Mouse (Mus musculus) lung, embryonic 16.5 days (tissue): ENCODE results near the gene March2. TPM values are rescaled to one million over a fixed set of nuclear protein-coding genes. Genes with fewer than 3 reads are reported as not detected.
A peak's percentile ranks its signal among the peaks of the same experiment; 100 is the strongest.

ENCODE experiments used
- ATAC-seq: fragments of 200-750 bp; cut with Nextera tagmentation; 2 replicates; pipeline ENCODE4 v1.8.0; 2017; ENCODE audit warnings: low read depth, mild to moderate bottlenecking, moderate library complexity
- H3K27ac ChIP-seq: fragments of 300-500 bp; sonication (generic); 2 replicates; pipeline ENCODE4 v1.5.1; 2014; ENCODE audit warnings: mild to moderate bottlenecking, control low read depth, low read length
- H3K27me3 ChIP-seq: fragments of 300-500 bp; sonication (generic); 2 replicates; pipeline ENCODE4 v1.6.1; 2014; ENCODE audit warnings: low read depth, low read length, mixed read lengths; ENCODE audit not compliant: control insufficient read depth, insufficient read depth
- H3K36me3 ChIP-seq: fragments of 300-500 bp; sonication (generic); 2 replicates; pipeline ENCODE4 v1.6.1; 2014; ENCODE audit warnings: low read length; ENCODE audit not compliant: control insufficient read depth, insufficient read depth
- H3K4me1 ChIP-seq: fragments of 300-500 bp; sonication (generic); replicated peaks from 2 replicates; pipeline ENCODE4 v1.6.1; 2014; ENCODE audit warnings: low read length, mixed read lengths; ENCODE audit not compliant: control insufficient read depth, insufficient read depth
- H3K4me2 ChIP-seq: fragments of 300-500 bp; sonication (generic); 2 replicates; pipeline ENCODE4 v1.6.1; 2014; ENCODE audit warnings: low read depth, low read length, control low read depth
- H3K4me3 ChIP-seq: fragments of 300-500 bp; sonication (generic); 2 replicates; pipeline ENCODE4 v1.5.1; 2014; ENCODE audit warnings: mild to moderate bottlenecking, low read length, control low read depth
- H3K9ac ChIP-seq: fragments of 300-500 bp; sonication (generic); 2 replicates; pipeline ENCODE4 v1.6.1; 2014; ENCODE audit warnings: low read length, control low read depth
- H3K9me3 ChIP-seq: fragments of 300-500 bp; sonication (generic); 2 replicates; pipeline ENCODE4 v1.6.1; 2016; ENCODE audit warnings: low read length; ENCODE audit not compliant: control insufficient read depth
- WGBS: fragments of 180-500 bp; shearing (Covaris S2); extraction: QIAGEN DNeasy Blood & Tissue Kit; methylation state at CpG from one replicate; pipeline ENCODE4 v1.1.7; 2014; 5-methylcytosine and 5-hydroxymethylcytosine counted together
- polyA plus RNA-seq: library from polyadenylated mRNA; unstranded; fragments of >200 nt; fragmentation: Nextera tagmentation; extraction: Ambion mirVana; gene quantifications from 2 replicates; pipeline ENCODE4 v1.2.1, GENCODE M21; 2015

March2 gene
- polyA plus RNA-seq, 1 experiment from 2014 or later: 61.8 TPM

- no peak overlapping the region for H3K4me3 ChIP-seq
- no peaks in the 10 kb centered on the region for H3K4me1 ChIP-seq
- H3K4me2 ChIP-seq: no peak overlapping the region
- no peak overlapping the region for H3K27ac ChIP-seq
- no peaks in the 10 kb centered on the region for H3K9me3 ChIP-seq
- H3K9ac ChIP-seq: no peak overlapping the region
- ATAC-seq: no peak
- H3K27me3 ChIP-seq: no peaks in the 10 kb centered on the region
- WGBS: 74% methylated on average over 2 of the region's 2 CpGs
- H3K36me3 ChIP-seq: no peaks in the 10 kb centered on the region
Measured at GRCm38 (mm10) chr17:33728396-33728795, 9.9 kb upstream of the March2 start.

GRCm38 (mm10) chr17:33719736-33720378 lies 1.4 kb upstream of the March2 start:
- no peak overlapping the region for H3K4me3 ChIP-seq
- H3K4me1 ChIP-seq: no peaks in the 10 kb centered on the region
- no peaks in the 10 kb centered on the region for H3K9me3 ChIP-seq
- H3K27ac ChIP-seq: no peak overlapping the region
- ATAC-seq: no peak
- no peaks in the 10 kb centered on the region for H3K27me3 ChIP-seq
- no peaks in the 10 kb centered on the region for H3K36me3 ChIP-seq
- 91% methylated on average over 7 of the region's 7 CpGs for WGBS
- no peak overlapping the region for H3K4me2 ChIP-seq
- no peak overlapping the region for H3K9ac ChIP-seq

DNA sequence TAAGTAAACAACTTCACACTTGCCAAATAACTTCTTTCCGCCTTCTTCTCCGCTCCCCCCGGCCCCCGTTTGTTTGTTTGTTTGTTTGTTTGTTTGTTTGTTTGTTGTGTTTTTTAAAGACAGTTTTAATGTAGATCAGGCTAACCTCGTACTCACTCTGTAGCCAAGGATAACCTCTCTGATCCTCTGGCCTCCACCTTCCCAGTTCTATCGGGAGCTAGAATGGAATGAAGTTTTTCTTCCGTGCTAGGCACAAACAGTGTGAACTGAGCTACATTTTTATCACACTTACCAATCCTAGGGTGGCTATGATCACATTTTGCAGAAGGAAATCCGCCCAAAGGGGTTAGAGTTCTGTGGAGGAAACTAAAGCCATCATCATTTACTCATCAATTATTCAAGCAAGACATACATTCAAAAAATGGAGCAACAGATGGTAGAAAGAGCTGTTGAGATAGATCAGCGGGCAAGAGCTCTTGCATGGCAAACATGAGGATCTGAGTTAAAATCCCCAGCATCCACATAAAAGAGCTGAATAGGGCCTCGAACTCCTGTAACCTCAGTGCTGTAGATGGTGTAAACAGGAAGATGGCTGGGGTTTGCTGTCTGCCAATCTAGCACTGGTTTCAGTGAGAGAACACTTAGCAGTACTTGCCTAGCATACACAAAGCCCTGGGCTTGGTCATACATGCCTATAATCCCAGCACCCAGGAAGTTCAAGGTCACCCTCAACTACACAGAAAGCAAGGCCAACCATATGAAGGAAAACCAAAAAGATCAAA lies 665 bp upstream of the March2 start:
- Histone ChIP-seq H3K27ac (no peak overlapping the region), H3K27me3 (no peaks in the 10 kb centered on the region), H3K9me3 (no peaks in the 10 kb centered on the region), H3K4me2 (peak overlapping the region; percentile 41), H3K4me1 (no peaks in the 10 kb centered on the region), H3K36me3 (no peaks in the 10 kb centered on the region), H3K9ac (no peak overlapping the region), H3K4me3 (peak overlapping the region; percentile 92)
- ATAC-seq: no peak
- WGBS: 43% methylated on average over 10 of the region's 10 CpGs

- no peak for ATAC-seq
- 0 out of 2 replicates have a peak overlapping the region, but pooled peaks have one; percentile 1 for H3K27ac ChIP-seq
- H3K36me3 ChIP-seq: no peaks in the 10 kb centered on the region
- H3K4me1 ChIP-seq: no peaks in the 10 kb centered on the region
- no peaks in the 10 kb centered on the region for H3K9me3 ChIP-seq
- WGBS: 8% methylated on average over 8 of the region's 8 CpGs
- H3K4me2 ChIP-seq: peak overlapping the region; percentile 93
- peak overlapping the region; percentile 81 for H3K9ac ChIP-seq
- peak overlapping the region; percentile 92 for H3K4me3 ChIP-seq
- H3K27me3 ChIP-seq: no peaks in the 10 kb centered on the region
Measured at GRCm38 (mm10) chr17:33717982-33718381, 488 bp downstream of the March2 start.

DNA sequence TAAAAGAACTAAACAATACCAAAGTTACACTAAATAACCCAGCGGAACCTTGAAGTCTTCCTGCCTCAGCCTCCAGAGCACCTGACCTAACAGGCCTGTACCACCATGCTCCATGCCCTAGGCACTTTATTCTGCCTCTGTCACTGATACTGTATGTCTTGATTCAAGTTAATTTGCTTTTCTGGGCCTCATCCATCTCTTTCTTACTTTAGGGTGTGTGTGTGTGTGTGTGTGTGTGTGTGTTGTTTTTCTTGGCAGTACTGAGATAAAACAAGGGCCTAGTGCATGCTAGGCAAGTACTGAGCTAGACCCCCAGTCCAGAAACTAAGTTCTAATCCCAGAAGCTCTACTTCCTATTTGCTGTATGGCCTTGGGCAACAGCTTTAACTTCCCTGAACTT lies 1.2 kb downstream of the March2 start:
- WGBS: 90% methylated on average over 1 of the region's 1 CpGs
- no peak for ATAC-seq
- Histone ChIP-seq H3K4me2 (no peak overlapping the region), H3K9me3 (no peaks in the 10 kb centered on the region), H3K27ac (no peak overlapping the region), H3K36me3 (no peaks in the 10 kb centered on the region), H3K4me3 (no peak overlapping the region), H3K9ac (no peak overlapping the region), H3K27me3 (no peaks in the 10 kb centered on the region), H3K4me1 (no peaks in the 10 kb centered on the region)

DNA sequence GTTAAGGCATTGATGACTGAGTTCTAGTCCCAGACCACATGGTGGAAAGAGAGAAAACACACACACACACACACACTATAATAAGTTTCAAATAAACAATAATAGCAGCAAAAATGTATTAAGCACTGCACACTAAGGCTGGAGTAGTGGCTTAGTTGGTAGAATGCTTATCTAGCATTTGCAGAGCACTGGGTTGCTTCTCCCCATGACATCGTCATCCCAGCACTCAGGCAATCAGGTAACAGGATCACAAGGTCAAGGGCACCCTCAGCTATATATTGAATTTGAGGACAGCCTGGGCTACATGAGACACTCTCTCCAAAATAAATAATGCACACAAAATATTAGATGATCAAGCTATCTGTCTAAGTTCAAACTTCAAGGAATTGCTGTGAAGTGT lies 3.7 kb downstream of the March2 start:
- no peak overlapping the region for H3K27ac ChIP-seq
- no peaks in the 10 kb centered on the region for H3K27me3 ChIP-seq
- no peaks in the 10 kb centered on the region for H3K4me1 ChIP-seq
- H3K4me3 ChIP-seq: no peak overlapping the region
- no peak overlapping the region for H3K4me2 ChIP-seq
- no peak overlapping the region for H3K9ac ChIP-seq
- WGBS: 81% methylated on average over 1 of the region's 1 CpGs
- H3K9me3 ChIP-seq: no peaks in the 10 kb centered on the region
- no peaks in the 10 kb centered on the region for H3K36me3 ChIP-seq
- ATAC-seq: no peak

DNA sequence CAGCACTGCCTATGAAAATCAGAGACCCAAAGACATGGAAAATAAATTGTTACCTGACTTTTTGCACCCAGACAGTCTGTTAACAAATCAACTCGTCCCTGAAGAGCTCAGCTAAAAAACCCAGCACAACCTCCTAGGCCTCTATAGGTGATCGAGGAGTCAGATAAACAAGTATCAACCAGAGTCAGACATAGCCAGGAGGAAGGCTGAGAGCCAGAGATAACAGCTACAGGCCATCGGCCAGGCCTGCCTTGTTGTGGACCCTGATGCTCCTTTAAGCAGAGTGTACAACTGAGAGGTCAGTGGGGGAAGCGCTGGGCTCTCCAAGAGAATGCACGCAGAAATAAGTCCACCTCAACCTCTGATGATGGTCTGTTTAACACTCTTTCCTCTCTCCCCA lies 5.2 kb downstream of the March2 start:
- Histone ChIP-seq H3K9me3 (no peaks in the 10 kb centered on the region), H3K4me2 (no peak overlapping the region), H3K4me3 (no peak overlapping the region), H3K9ac (no peak overlapping the region), H3K27me3 (no peaks in the 10 kb centered on the region), H3K36me3 (peaks cover 6% of the 10 kb centered on the region), H3K27ac (no peak overlapping the region), H3K4me1 (no peaks in the 10 kb centered on the region)
- 66% methylated on average over 5 of the region's 5 CpGs for WGBS
- ATAC-seq: no peak

DNA sequence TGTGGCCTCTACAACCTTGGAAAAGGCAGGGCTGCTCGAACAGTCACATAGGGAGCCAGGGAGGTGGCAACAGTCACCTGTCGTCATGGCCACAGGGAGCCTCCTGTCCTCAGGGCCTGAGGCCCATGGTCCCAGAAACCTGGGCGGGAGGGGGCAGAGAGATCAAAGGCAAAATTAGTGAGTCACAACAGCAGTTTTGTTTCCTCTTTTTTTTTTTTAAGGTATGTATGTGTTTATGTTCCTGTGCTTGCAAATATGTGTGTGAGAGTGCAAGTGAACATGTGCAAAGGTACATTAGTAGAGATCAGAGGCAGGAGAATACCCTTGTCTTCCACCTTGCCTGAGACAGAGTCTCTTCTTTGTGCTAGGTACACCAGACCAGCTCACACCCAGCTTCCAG lies 8.6 kb downstream of the March2 start:
- peaks cover 6% of the 10 kb centered on the region for H3K36me3 ChIP-seq
- no peak overlapping the region for H3K27ac ChIP-seq
- no peak for ATAC-seq
- H3K4me1 ChIP-seq: no peaks in the 10 kb centered on the region
- no peak overlapping the region for H3K4me2 ChIP-seq
- WGBS: 77% methylated on average over 3 of the region's 3 CpGs
- no peaks in the 10 kb centered on the region for H3K27me3 ChIP-seq
- H3K9me3 ChIP-seq: no peaks in the 10 kb centered on the region
- H3K9ac ChIP-seq: no peak overlapping the region
- H3K4me3 ChIP-seq: no peak overlapping the region

GRCm38 (mm10) chr17:33703091-33703490 lies 15.4 kb downstream of the March2 start:
- H3K36me3 ChIP-seq: peaks cover 3% of the 10 kb centered on the region; the same call in 1 of the 2 replicates
- H3K9me3 ChIP-seq: no peaks in the 10 kb centered on the region
- H3K4me3 ChIP-seq: no peak overlapping the region
- WGBS: 70% methylated on average over 9 of the region's 9 CpGs
- no peak overlapping the region for H3K9ac ChIP-seq
- no peak overlapping the region for H3K27ac ChIP-seq
- no peaks in the 10 kb centered on the region for H3K27me3 ChIP-seq
- no peak for ATAC-seq
- no peaks in the 10 kb centered on the region for H3K4me1 ChIP-seq
- H3K4me2 ChIP-seq: no peak overlapping the region
